Mouse (Mus musculus) fat pad, adult 2 months (tissue): ENCODE measurements around the gene Dcst1.

Experiments used
- DNase-seq: peaks from one replicate; pipeline ENCODE4 v3.0.0-alpha.2; 2011; ENCODE audit warnings: low read depth, low spot score; ENCODE audit errors: extremely low read depth

Gene Dcst1

DNA sequence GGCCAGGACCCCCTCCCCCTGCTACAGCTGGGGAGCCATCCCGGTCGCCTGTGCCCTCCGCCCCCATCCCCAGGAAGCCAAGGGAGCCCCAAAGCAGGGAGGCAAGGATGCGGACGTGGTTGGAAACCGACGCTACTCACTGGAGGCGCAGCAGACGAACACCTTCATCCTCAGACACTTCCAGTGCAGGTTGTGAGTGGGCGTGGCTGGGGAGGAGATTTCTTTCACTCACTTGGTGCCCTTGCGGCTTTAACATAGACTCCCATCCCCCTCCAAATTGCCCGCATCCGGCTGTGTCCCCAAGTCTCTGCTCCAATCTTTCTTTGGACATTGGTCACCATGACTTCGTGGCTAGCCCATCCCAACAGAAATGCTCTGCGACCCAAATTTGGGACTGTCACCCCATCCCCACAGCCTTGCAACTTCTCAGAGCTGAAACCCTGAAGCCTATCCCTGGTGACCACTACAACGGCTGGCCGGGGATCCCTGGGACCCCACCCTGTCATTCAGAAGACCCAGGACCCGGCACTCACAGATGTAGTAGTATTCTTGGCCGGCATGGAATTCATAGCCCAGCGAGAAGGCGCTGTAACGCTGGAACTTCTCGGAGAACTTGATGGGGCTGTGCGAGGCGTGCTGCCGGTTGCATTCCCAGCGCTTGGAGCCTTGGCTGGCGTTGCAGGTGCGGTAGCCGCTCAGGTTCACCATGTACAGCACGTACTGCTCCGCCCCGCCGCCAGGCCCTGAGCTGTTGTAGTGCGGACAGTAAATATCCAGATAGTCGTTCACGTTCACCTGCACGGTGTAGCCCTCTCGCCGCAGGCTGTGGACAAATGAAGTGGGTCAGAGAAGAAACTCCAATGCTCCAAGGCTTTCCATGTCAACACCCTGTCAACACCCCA lies 48.9 kb downstream of the Dcst1 start:
- no peak for DNase-seq

DNA sequence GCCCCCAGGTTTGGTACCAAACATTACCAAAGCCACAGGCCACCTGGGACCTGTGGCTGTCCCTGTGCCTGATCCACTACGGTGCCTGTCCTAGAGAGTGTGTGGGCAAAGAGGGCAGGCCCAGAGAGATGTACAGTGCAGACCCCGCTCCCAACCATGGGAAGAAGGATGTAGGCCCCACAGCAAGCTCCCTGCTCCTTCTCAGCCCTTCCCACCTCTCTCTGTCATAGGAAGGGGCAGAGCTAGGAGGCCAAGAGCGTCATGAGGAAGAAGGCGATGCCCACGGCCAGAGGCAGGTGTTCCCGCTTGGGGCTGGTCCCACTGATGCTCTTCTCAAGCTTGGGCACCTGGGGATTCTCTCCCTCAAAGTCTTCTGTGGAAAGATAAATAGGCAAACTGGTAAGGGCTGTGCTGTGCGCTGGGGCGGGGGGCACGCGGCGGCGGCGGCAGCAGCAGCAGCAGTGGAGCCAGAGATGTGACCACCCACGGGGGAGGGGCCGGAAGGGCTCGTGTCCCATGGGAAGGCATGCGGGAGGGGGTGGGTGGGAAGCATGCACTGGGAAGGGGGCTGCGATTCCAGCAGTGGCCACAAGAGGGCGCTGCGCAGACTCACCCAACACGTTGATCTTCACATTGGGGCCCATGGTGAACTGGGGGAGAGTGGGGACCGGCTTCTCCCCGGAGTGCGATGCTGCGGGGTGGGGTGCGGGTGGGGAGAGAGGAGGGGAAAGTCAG lies 49.7 kb downstream of the Dcst1 start:
- DNase-seq, result no peak

GRCm38 (mm10) chr3:89314791-89315190 lies 50.3 kb downstream of the Dcst1 start:
- DNase-seq, result no peak

DNA sequence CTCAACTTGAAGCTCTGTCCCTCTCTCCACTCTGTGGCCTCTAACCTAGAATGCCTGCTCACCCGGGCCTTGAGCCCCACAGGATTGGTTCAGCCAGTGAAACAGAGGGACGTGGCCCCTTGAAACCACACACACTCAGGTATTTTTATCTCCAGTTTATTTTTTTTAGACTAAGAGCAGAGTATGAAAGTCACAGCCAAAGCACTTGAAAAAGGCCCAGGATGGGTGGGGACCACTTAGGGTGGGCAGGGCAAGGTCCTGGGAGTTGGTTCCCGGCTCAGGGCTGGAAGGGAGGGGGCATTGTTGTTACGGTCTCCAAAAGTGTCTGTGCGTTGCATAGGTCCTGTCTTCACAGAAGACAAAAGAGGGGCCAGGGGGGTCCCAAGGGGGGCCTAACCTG lies 50.7 kb downstream of the Dcst1 start:
- DNase-seq, result no peak

GRCm38 (mm10) chr3:89308089-89308488 lies 57.0 kb downstream of the Dcst1 start:
- no peak for DNase-seq

GRCm38 (mm10) chr3:89305551-89306325 lies 59.3 kb downstream of the Dcst1 start:
- DNase-seq, result no peak

GRCm38 (mm10) chr3:89305105-89305504 lies 59.9 kb downstream of the Dcst1 start:
- no peak for DNase-seq

- no peak for DNase-seq
Measured at GRCm38 (mm10) chr3:89304440-89304839, 60.6 kb downstream of the Dcst1 start.

DNA sequence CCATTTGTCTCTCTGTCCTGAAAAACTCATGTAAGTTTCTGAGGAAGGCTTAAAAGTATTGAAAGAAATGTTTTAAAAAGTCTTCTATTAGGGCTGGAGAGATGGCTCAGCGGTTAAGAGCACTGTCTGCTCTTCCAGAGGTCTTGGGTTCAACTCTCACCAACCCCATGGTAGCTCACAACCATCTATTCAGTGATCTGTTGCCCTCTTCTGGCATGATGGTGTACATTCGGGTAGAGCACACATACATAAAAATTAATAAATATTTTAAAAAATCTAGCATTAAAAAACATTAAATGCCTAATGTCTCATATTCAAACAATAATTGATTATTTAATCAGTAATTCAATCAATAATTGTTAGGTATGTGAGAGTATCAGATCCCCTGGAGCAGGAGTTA lies 64.5 kb downstream of the Dcst1 start:
- DNase-seq, result no peak
